Mouse (Mus musculus) hindbrain, embryonic 12.5 days (tissue): ENCODE measurements around the gene Cisd2. TPM values are rescaled to one million over a fixed set of nuclear protein-coding genes. Genes with fewer than 3 reads are reported as not detected.

ENCODE experiments used
- ATAC-seq: fragments of 200-750 bp; cut with Nextera tagmentation; 2 replicates; pipeline ENCODE4 v1.8.0; 2017; ENCODE audit warnings: moderate TSS enrichment; ENCODE audit not compliant: low FRiP score
- H3K27ac ChIP-seq: fragments of 300-500 bp; sonication (generic); 2 replicates; pipeline ENCODE4 v1.5.1; 2016; ENCODE audit warnings: mild to moderate bottlenecking
- H3K27me3 ChIP-seq: fragments of 300-500 bp; sonication (generic); 2 replicates; pipeline ENCODE4 v1.6.1; 2016; ENCODE audit warnings: mild to moderate bottlenecking
- H3K36me3 ChIP-seq: fragments of 300-500 bp; sonication (generic); 2 replicates; pipeline ENCODE4 v1.6.1; 2016; ENCODE audit warnings: mild to moderate bottlenecking
- H3K4me1 ChIP-seq: fragments of 300-500 bp; sonication (generic); 2 replicates; pipeline ENCODE4 v1.6.1; 2016
- H3K4me2 ChIP-seq: fragments of 300-500 bp; sonication (generic); replicated peaks from 2 replicates; pipeline ENCODE4 v1.6.1; 2016; ENCODE audit warnings: mild to moderate bottlenecking
- H3K4me3 ChIP-seq: fragments of 300-500 bp; sonication (generic); 2 replicates; pipeline ENCODE4 v1.5.1; 2016; ENCODE audit warnings: mild to moderate bottlenecking
- H3K9ac ChIP-seq: fragments of 300-500 bp; sonication (generic); 2 replicates; pipeline ENCODE4 v1.6.1; 2016; ENCODE audit warnings: mild to moderate bottlenecking, moderate library complexity
- H3K9me3 ChIP-seq: fragments of 300-500 bp; sonication (generic); replicated peaks from 2 replicates; pipeline ENCODE4 v1.6.1; 2016; ENCODE audit warnings: mild to moderate bottlenecking
- WGBS: fragments of 180-500 bp; shearing (Covaris S2); methylation state at CpG from one replicate; pipeline ENCODE4 v1.1.7; 2016; 5-methylcytosine and 5-hydroxymethylcytosine counted together
- polyA plus RNA-seq: library from polyadenylated mRNA; unstranded; fragments of >200 nt; fragmentation: Nextera tagmentation; extraction: Ambion mirVana; gene quantifications from 2 replicates; pipeline ENCODE4 v1.2.1, GENCODE M21; 2016

Gene Cisd2
- 77.1 and 82.5 TPM in 2 replicates for polyA plus RNA-seq

- Histone ChIP-seq H3K4me2 (peak within 1 kb of the TSS; percentile 70), H3K9me3 (no peaks in the 10 kb centered on the region), H3K4me3 (peak within 1 kb of the TSS; percentile 77), H3K27me3 (no peaks in the 10 kb centered on the region), H3K27ac (peak within 1 kb of the TSS; percentile 97), H3K4me1 (peaks cover 19% of the 10 kb centered on the region), H3K9ac (peak within 1 kb of the TSS; percentile 84), H3K36me3 (no peaks in the 10 kb centered on the region)
- ATAC-seq, result peak; percentile 52
- WGBS, result 4% methylated on average over 8 of the region's 8 CpGs
These were observed at the start of gene Cisd2 for GRCm38 (mm10) chr3:135423608-135424212. Cisd2 (minus strand) TSS chr3:135423925.

GRCm38 (mm10) chr3:135470823-135471222, 47.1 kb upstream of the Cisd2 start:
- ATAC-seq, result no peak
- 81% methylated on average over 1 of the region's 1 CpGs for WGBS

GRCm38 (mm10) chr3:135469974-135470373, 46.2 kb upstream of the Cisd2 start:
- Histone ChIP-seq H3K4me3 (no peak overlapping the region), H3K4me1 (no peaks in the 10 kb centered on the region), H3K9me3 (no peaks in the 10 kb centered on the region), H3K4me2 (no peak overlapping the region), H3K27ac (peak overlapping the region; percentile 17; the same call in 1 of the 2 replicates), H3K9ac (no peak overlapping the region), H3K36me3 (peaks cover 6% of the 10 kb centered on the region), H3K27me3 (no peaks in the 10 kb centered on the region)
- WGBS, result 47% methylated on average over 4 of the region's 4 CpGs
- no peak; the same call in 1 of the 2 replicates for ATAC-seq

More at GRCm38 (mm10) chr3:135470823-135471222, 47.1 kb upstream of the Cisd2 start:
- Histone ChIP-seq H3K36me3 (peaks cover 6% of the 10 kb centered on the region), H3K4me1 (no peaks in the 10 kb centered on the region), H3K9me3 (no peaks in the 10 kb centered on the region), H3K27me3 (no peaks in the 10 kb centered on the region), H3K4me3 (no peak overlapping the region), H3K4me2 (no peak overlapping the region), H3K27ac (no peak overlapping the region), H3K9ac (no peak overlapping the region)

GRCm38 (mm10) chr3:135469146-135469545, 45.4 kb upstream of the Cisd2 start:
- H3K9ac ChIP-seq, result no peak overlapping the region
- H3K9me3 ChIP-seq, result no peaks in the 10 kb centered on the region
- no peak overlapping the region for H3K4me2 ChIP-seq
- H3K4me1 ChIP-seq, result no peaks in the 10 kb centered on the region
- no peaks in the 10 kb centered on the region for H3K27me3 ChIP-seq
- H3K4me3 ChIP-seq, result no peak overlapping the region
- H3K36me3 ChIP-seq, result peaks cover 7% of the 10 kb centered on the region
- 60% methylated on average over 3 of the region's 3 CpGs for WGBS
- no peak overlapping the region for H3K27ac ChIP-seq
- ATAC-seq, result no peak

- ATAC-seq, result no peak
- H3K9ac ChIP-seq, result no peak overlapping the region
- H3K36me3 ChIP-seq, result peaks cover 9% of the 10 kb centered on the region
- 83% methylated on average over 1 of the region's 1 CpGs for WGBS
- no peak overlapping the region for H3K4me3 ChIP-seq
- H3K27me3 ChIP-seq, result no peaks in the 10 kb centered on the region
- no peaks in the 10 kb centered on the region for H3K4me1 ChIP-seq
- no peak overlapping the region for H3K27ac ChIP-seq
- no peaks in the 10 kb centered on the region for H3K9me3 ChIP-seq
- no peak overlapping the region for H3K4me2 ChIP-seq
These were observed 44.7 kb upstream of the Cisd2 start for GRCm38 (mm10) chr3:135468402-135468801.

- Histone ChIP-seq H3K4me1 (no peaks in the 10 kb centered on the region), H3K9me3 (no peaks in the 10 kb centered on the region), H3K9ac (no peak overlapping the region), H3K36me3 (peaks cover 16% of the 10 kb centered on the region), H3K4me3 (no peak overlapping the region), H3K27me3 (no peaks in the 10 kb centered on the region), H3K27ac (no peak overlapping the region), H3K4me2 (no peak overlapping the region)
- ATAC-seq, result no peak
These were observed 35.3 kb upstream of the Cisd2 start for GRCm38 (mm10) chr3:135458981-135459380.

GRCm38 (mm10) chr3:135444930-135445329, 21.2 kb upstream of the Cisd2 start:
- no peak overlapping the region for H3K4me3 ChIP-seq
- no peaks in the 10 kb centered on the region for H3K9me3 ChIP-seq
- no peak for ATAC-seq
- no peak overlapping the region for H3K4me2 ChIP-seq
- no peaks in the 10 kb centered on the region for H3K36me3 ChIP-seq
- H3K27ac ChIP-seq, result no peak overlapping the region
- H3K4me1 ChIP-seq, result peaks cover 23% of the 10 kb centered on the region
- no peaks in the 10 kb centered on the region for H3K27me3 ChIP-seq
- H3K9ac ChIP-seq, result no peak overlapping the region

GRCm38 (mm10) chr3:135440621-135441020, 16.9 kb upstream of the Cisd2 start:
- no peaks in the 10 kb centered on the region for H3K9me3 ChIP-seq
- H3K27me3 ChIP-seq, result no peaks in the 10 kb centered on the region
- H3K4me2 ChIP-seq, result peak overlapping the region; percentile 97
- H3K27ac ChIP-seq, result no peak overlapping the region
- H3K4me3 ChIP-seq, result peak overlapping the region; percentile 97
- H3K36me3 ChIP-seq, result no peaks in the 10 kb centered on the region
- ATAC-seq, result no peak
- peaks cover 32% of the 10 kb centered on the region for H3K4me1 ChIP-seq
- peak overlapping the region; percentile 99 for H3K9ac ChIP-seq
- 55% methylated on average over 10 of the region's 10 CpGs for WGBS

GRCm38 (mm10) chr3:135440221-135440620, 16.5 kb upstream of the Cisd2 start:
- no peaks in the 10 kb centered on the region for H3K9me3 ChIP-seq
- H3K9ac ChIP-seq, result peak overlapping the region; percentile 99
- 27% methylated on average over 7 of the region's 7 CpGs for WGBS
- peak overlapping the region; percentile 97 for H3K4me2 ChIP-seq
- H3K36me3 ChIP-seq, result no peaks in the 10 kb centered on the region
- peaks cover 32% of the 10 kb centered on the region for H3K4me1 ChIP-seq
- peak overlapping the region; percentile 97 for H3K4me3 ChIP-seq
- no peaks in the 10 kb centered on the region for H3K27me3 ChIP-seq
- ATAC-seq, result no peak
- H3K27ac ChIP-seq, result no peak overlapping the region

- Histone ChIP-seq H3K9me3 (no peaks in the 10 kb centered on the region), H3K4me2 (peak overlapping the region; percentile 97), H3K36me3 (no peaks in the 10 kb centered on the region), H3K27me3 (no peaks in the 10 kb centered on the region), H3K4me1 (peaks cover 32% of the 10 kb centered on the region), H3K9ac (peak overlapping the region; percentile 99), H3K4me3 (peak overlapping the region; percentile 97), H3K27ac (peak overlapping the region; percentile 99)
- 4% methylated on average over 15 of the region's 15 CpGs for WGBS
- ATAC-seq, result no peak
These were observed 15.9 kb upstream of the Cisd2 start for GRCm38 (mm10) chr3:135439651-135440050.

- H3K27me3 ChIP-seq, result no peaks in the 10 kb centered on the region
- peaks cover 32% of the 10 kb centered on the region for H3K4me1 ChIP-seq
- under 1% methylated on average over 36 of the region's 76 CpGs for WGBS
- H3K4me3 ChIP-seq, result peak overlapping the region; percentile 97
- H3K36me3 ChIP-seq, result no peaks in the 10 kb centered on the region
- H3K9ac ChIP-seq, result peak overlapping the region; percentile 99
- peak overlapping the region; percentile 97 for H3K4me2 ChIP-seq
- H3K27ac ChIP-seq, result peak overlapping the region; percentile 99
- no peaks in the 10 kb centered on the region for H3K9me3 ChIP-seq
- peak; percentile 70 for ATAC-seq
These were observed 15.3 kb upstream of the Cisd2 start for GRCm38 (mm10) chr3:135438913-135439531.

- WGBS, result under 1% methylated on average over 43 of the region's 50 CpGs
These were observed 14.8 kb upstream of the Cisd2 start for GRCm38 (mm10) chr3:135438531-135438912.

More at GRCm38 (mm10) chr3:135438531-135438912, 14.8 kb upstream of the Cisd2 start:
- H3K4me3 ChIP-seq, result peak overlapping the region; percentile 97
- no peaks in the 10 kb centered on the region for H3K27me3 ChIP-seq
- peak overlapping the region; percentile 97 for H3K4me2 ChIP-seq
- peak overlapping the region; percentile 99 for H3K9ac ChIP-seq
- H3K27ac ChIP-seq, result peak overlapping the region; percentile 99
- H3K36me3 ChIP-seq, result no peaks in the 10 kb centered on the region
- peaks cover 30% of the 10 kb centered on the region for H3K4me1 ChIP-seq
- no peaks in the 10 kb centered on the region for H3K9me3 ChIP-seq
- peak; percentile 79 for ATAC-seq
